Mouse (Mus musculus) limb, embryonic 13.5 days (tissue): ENCODE results near the gene Ppp4r2. TPM values are rescaled to one million over a fixed set of nuclear protein-coding genes. Genes with fewer than 3 reads are reported as not detected.

ENCODE experiments used
- ATAC-seq: fragments of 200-750 bp; cut with Nextera tagmentation; 2 replicates; pipeline ENCODE4 v1.8.0; 2017; ENCODE audit warnings: low read depth, moderate number of reproducible peaks, moderate TSS enrichment; ENCODE audit not compliant: low FRiP score
- H3K27ac ChIP-seq: fragments of 300-500 bp; sonication (generic); 2 replicates; pipeline ENCODE4 v1.5.1; 2015; ENCODE audit warnings: inconsistent platforms, mild to moderate bottlenecking, moderate library complexity
- H3K27me3 ChIP-seq: fragments of 300-500 bp; sonication (generic); 2 replicates; pipeline ENCODE4 v1.6.1; 2015; ENCODE audit warnings: mild to moderate bottlenecking, inconsistent platforms
- H3K36me3 ChIP-seq: fragments of 300-500 bp; sonication (generic); 2 replicates; pipeline ENCODE4 v1.6.1; 2015; ENCODE audit warnings: inconsistent platforms, mild to moderate bottlenecking, moderate library complexity
- H3K4me1 ChIP-seq: fragments of 300-500 bp; sonication (generic); 2 replicates; pipeline ENCODE4 v1.6.1; 2015; ENCODE audit warnings: inconsistent platforms
- H3K4me2 ChIP-seq: fragments of 300-500 bp; sonication (generic); replicated peaks from 2 replicates; pipeline ENCODE4 v1.6.1; 2015; ENCODE audit warnings: inconsistent platforms, mild to moderate bottlenecking, moderate library complexity
- H3K4me3 ChIP-seq: fragments of 300-500 bp; sonication (generic); 2 replicates; pipeline ENCODE4 v1.5.1; 2015; ENCODE audit warnings: moderate library complexity, mild to moderate bottlenecking, inconsistent platforms
- H3K9ac ChIP-seq: fragments of 300-500 bp; sonication (generic); 2 replicates; pipeline ENCODE4 v1.6.1; 2015; ENCODE audit warnings: mild to moderate bottlenecking, inconsistent platforms
- H3K9me3 ChIP-seq: fragments of 300-500 bp; sonication (generic); 2 replicates; pipeline ENCODE4 v1.6.1; 2016; ENCODE audit warnings: inconsistent platforms
- WGBS: fragments of 180-500 bp; shearing (Covaris S2); methylation state at CpG from one replicate; pipeline ENCODE4 v1.1.7; 2015; 5-methylcytosine and 5-hydroxymethylcytosine counted together
- polyA plus RNA-seq: library from polyadenylated mRNA; unstranded; fragments of >200 nt; fragmentation: Nextera tagmentation; extraction: Ambion mirVana; gene quantifications from 2 replicates; pipeline ENCODE4 v1.2.1, GENCODE M21; 2015

Gene Ppp4r2
- polyA plus RNA-seq, 1 experiment from 2014 or later = 24.9 TPM

GRCm38 (mm10) chr6:100807746-100808145 is 25.7 kb upstream of the Ppp4r2 start:
- WGBS = 6% methylated on average over 1 of the region's 1 CpGs
- Histone ChIP-seq H3K9me3 (no peaks in the 10 kb centered on the region), H3K4me2 (no peak overlapping the region), H3K4me3 (no peak overlapping the region), H3K9ac (no peak overlapping the region), H3K27ac (no peak overlapping the region), H3K36me3 (peaks cover 7% of the 10 kb centered on the region), H3K4me1 (peaks cover 5% of the 10 kb centered on the region), H3K27me3 (no peaks in the 10 kb centered on the region)
- no peak for ATAC-seq

- Histone ChIP-seq H3K27ac (no peak overlapping the region), H3K9me3 (no peaks in the 10 kb centered on the region), H3K4me1 (no peaks in the 10 kb centered on the region), H3K4me2 (no peak overlapping the region), H3K9ac (no peak overlapping the region), H3K4me3 (no peak overlapping the region), H3K36me3 (peaks cover 7% of the 10 kb centered on the region), H3K27me3 (no peaks in the 10 kb centered on the region)
- no peak for ATAC-seq
- WGBS = 86% methylated on average over 6 of the region's 6 CpGs
Measured at GRCm38 (mm10) chr6:100808221-100808778, 25.1 kb upstream of the Ppp4r2 start.

GRCm38 (mm10) chr6:100810117-100810516 is 23.3 kb upstream of the Ppp4r2 start:
- H3K9ac ChIP-seq = no peak overlapping the region
- H3K36me3 ChIP-seq = peaks cover 7% of the 10 kb centered on the region
- no peak overlapping the region for H3K4me3 ChIP-seq
- H3K4me2 ChIP-seq = no peak overlapping the region
- ATAC-seq = no peak
- no peak overlapping the region for H3K27ac ChIP-seq
- no peaks in the 10 kb centered on the region for H3K4me1 ChIP-seq
- H3K9me3 ChIP-seq = no peaks in the 10 kb centered on the region
- no peaks in the 10 kb centered on the region for H3K27me3 ChIP-seq
- 89% methylated on average over 4 of the region's 4 CpGs for WGBS

DNA sequence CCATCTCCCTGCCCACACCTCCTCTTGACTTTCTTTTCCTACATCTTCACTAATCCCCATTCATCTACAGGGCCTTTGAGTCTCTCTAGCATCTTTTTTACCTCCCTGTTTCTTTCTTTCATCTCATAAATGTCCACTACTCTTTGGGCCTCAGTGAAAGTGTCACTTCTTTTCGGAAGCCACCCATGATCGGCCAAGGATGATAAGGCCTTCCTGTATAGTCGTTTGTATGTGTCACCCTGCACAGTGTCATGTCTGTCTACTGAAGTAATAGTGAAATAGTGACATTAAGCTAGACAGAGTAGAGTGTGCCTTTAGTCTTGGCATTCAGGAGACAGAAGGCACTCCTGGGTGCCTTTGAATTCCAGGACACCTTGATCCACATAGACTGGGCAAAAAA is 21.7 kb upstream of the Ppp4r2 start:
- no peak overlapping the region for H3K4me3 ChIP-seq
- H3K4me1 ChIP-seq = no peaks in the 10 kb centered on the region
- H3K9me3 ChIP-seq = no peaks in the 10 kb centered on the region
- no peak overlapping the region for H3K9ac ChIP-seq
- no peak overlapping the region for H3K4me2 ChIP-seq
- H3K27me3 ChIP-seq = no peaks in the 10 kb centered on the region
- H3K36me3 ChIP-seq = peaks cover 3% of the 10 kb centered on the region; the same call in 1 of the 2 replicates
- no peak for ATAC-seq
- WGBS = 87% methylated on average over 3 of the region's 3 CpGs
- H3K27ac ChIP-seq = no peak overlapping the region

DNA sequence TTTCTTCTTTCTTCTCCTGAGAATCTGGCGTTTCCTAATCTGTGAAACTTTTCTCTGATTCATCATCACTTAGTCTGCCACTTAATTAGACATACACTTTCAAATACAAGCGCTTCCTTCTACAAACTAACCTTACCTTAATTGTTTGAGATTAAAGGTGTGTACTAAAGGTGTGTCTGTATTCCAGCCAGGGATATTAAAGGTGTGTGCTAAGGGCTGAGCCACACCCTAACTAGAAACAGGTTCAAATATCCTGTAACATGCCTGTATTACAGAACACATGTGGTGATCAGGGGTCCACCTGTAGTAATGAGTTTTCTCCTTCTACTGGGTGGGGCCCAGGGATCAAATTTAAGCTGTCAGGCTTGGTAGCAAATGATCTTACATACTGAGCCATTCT is 12.1 kb upstream of the Ppp4r2 start:
- Histone ChIP-seq H3K9ac (no peak overlapping the region), H3K4me3 (no peak overlapping the region), H3K4me1 (peaks cover 6% of the 10 kb centered on the region; the same call in 1 of the 2 replicates), H3K4me2 (no peak overlapping the region), H3K27me3 (no peaks in the 10 kb centered on the region), H3K27ac (no peak overlapping the region), H3K9me3 (no peaks in the 10 kb centered on the region), H3K36me3 (no peaks in the 10 kb centered on the region)
- 80% methylated on average over 2 of the region's 2 CpGs for WGBS
- no peak for ATAC-seq

- Histone ChIP-seq H3K4me1 (peaks cover 6% of the 10 kb centered on the region; the same call in 1 of the 2 replicates), H3K9me3 (no peaks in the 10 kb centered on the region), H3K27me3 (no peaks in the 10 kb centered on the region), H3K27ac (no peak overlapping the region), H3K9ac (no peak overlapping the region), H3K4me3 (no peak overlapping the region), H3K4me2 (no peak overlapping the region), H3K36me3 (no peaks in the 10 kb centered on the region)
- 71% methylated on average over 1 of the region's 1 CpGs for WGBS
- no peak for ATAC-seq
Measured at GRCm38 (mm10) chr6:100823356-100823755, 10.1 kb upstream of the Ppp4r2 start.

GRCm38 (mm10) chr6:100824381-100824965 is 8.9 kb upstream of the Ppp4r2 start:
- Histone ChIP-seq H3K4me3 (no peak overlapping the region), H3K9me3 (no peaks in the 10 kb centered on the region), H3K4me2 (no peak overlapping the region), H3K9ac (no peak overlapping the region), H3K4me1 (peaks cover 6% of the 10 kb centered on the region; the same call in 1 of the 2 replicates), H3K36me3 (no peaks in the 10 kb centered on the region), H3K27ac (no peak overlapping the region), H3K27me3 (no peaks in the 10 kb centered on the region)
- 39% methylated on average over 7 of the region's 7 CpGs for WGBS
- no peak for ATAC-seq

DNA sequence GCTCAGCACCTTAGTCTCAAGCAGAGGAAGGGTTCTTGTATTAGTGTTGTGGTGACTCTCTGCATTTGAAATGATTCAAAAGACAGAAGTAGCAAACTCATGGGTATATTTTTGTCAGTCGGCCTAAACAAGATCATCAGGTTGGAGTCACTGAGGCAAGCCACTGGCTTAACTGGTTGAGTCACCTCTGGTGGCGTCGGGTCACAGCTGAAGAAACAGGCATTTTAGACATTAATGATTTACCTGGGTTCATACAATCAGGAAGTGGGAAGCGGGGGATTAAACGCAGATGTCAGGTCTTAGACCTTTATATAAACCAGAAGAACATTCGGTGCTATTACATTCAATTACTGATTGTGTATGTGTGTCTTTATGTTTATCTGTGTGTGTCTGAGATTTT is 7.4 kb upstream of the Ppp4r2 start:
- Histone ChIP-seq H3K9ac (no peak overlapping the region), H3K4me2 (no peak overlapping the region), H3K27me3 (no peaks in the 10 kb centered on the region), H3K4me1 (peaks cover 6% of the 10 kb centered on the region; the same call in 1 of the 2 replicates), H3K9me3 (no peaks in the 10 kb centered on the region), H3K36me3 (no peaks in the 10 kb centered on the region), H3K27ac (no peak overlapping the region), H3K4me3 (no peak overlapping the region)
- ATAC-seq = no peak
- WGBS = 73% methylated on average over 6 of the region's 6 CpGs

DNA sequence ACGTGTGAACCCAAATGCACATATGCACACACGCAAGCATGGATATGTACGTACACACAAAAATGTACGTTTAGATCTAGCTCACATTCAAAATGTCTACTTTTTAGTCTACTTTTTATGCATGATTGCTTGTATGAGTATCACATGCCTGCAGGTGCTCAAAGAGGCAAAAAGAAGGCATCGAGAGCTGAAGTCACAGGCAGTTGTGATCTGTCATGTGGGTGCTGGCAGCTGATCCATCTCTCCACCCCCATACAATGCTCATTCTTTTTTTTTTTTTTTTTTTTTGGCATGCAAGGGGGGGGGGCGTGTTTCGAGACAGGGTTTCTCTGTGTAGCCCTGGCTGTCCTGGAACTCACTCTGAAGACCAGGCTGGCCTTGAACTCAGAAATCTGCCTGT is 4.9 kb upstream of the Ppp4r2 start:
- ATAC-seq = no peak
- Histone ChIP-seq H3K36me3 (no peaks in the 10 kb centered on the region), H3K27me3 (no peaks in the 10 kb centered on the region), H3K4me1 (peaks cover 6% of the 10 kb centered on the region; the same call in 1 of the 2 replicates), H3K27ac (no peak overlapping the region), H3K9me3 (no peaks in the 10 kb centered on the region), H3K4me3 (no peak overlapping the region), H3K9ac (no peak overlapping the region), H3K4me2 (no peak overlapping the region)
- 93% methylated on average over 7 of the region's 7 CpGs for WGBS

- Histone ChIP-seq H3K27ac (no peak overlapping the region), H3K4me1 (peaks cover 5% of the 10 kb centered on the region), H3K9ac (no peak overlapping the region), H3K27me3 (no peaks in the 10 kb centered on the region), H3K9me3 (no peaks in the 10 kb centered on the region), H3K4me3 (no peak overlapping the region), H3K4me2 (no peak overlapping the region), H3K36me3 (0 out of 2 replicates have a peak, but pooled peaks cover 2% of the 10 kb centered on the region)
- WGBS = 73% methylated on average over 5 of the region's 5 CpGs
- ATAC-seq = no peak
Measured at GRCm38 (mm10) chr6:100829770-100830169, 3.7 kb upstream of the Ppp4r2 start.

GRCm38 (mm10) chr6:100831188-100831587 is 2.2 kb upstream of the Ppp4r2 start:
- Histone ChIP-seq H3K4me2 (no peak overlapping the region), H3K4me1 (peaks cover 14% of the 10 kb centered on the region), H3K27ac (no peak overlapping the region), H3K27me3 (no peaks in the 10 kb centered on the region), H3K4me3 (no peak overlapping the region), H3K9me3 (no peaks in the 10 kb centered on the region), H3K36me3 (peaks cover 13% of the 10 kb centered on the region), H3K9ac (no peak overlapping the region)
- 86% methylated on average over 3 of the region's 3 CpGs for WGBS
- ATAC-seq = no peak

- Histone ChIP-seq H3K27me3 (no peaks in the 10 kb centered on the region), H3K9ac (no peak overlapping the region), H3K4me3 (no peak overlapping the region), H3K36me3 (peaks cover 19% of the 10 kb centered on the region), H3K4me2 (no peak overlapping the region), H3K27ac (no peak overlapping the region), H3K9me3 (no peaks in the 10 kb centered on the region), H3K4me1 (peaks cover 14% of the 10 kb centered on the region)
- ATAC-seq = no peak
- WGBS = 84% methylated on average over 6 of the region's 6 CpGs
Measured at GRCm38 (mm10) chr6:100831751-100832150, 1.7 kb upstream of the Ppp4r2 start.
